Mouse (Mus musculus) cerebellum, postnatal 10 days (tissue): ENCODE data around the gene B4galnt2.
"Not testable (repeated sequence)": the region's sequence is repeated elsewhere in the genome, so short reads cannot be mapped to it uniquely, and the experiment has no call there.

ENCODE experiments used
- DNase-seq, 2 experiments: peaks; one replicate each; pipeline ENCODE4 v3.0.0; 2021; ENCODE audit warnings: mixed read lengths in 2 of 2

Gene B4galnt2

GRCm38 (mm10) chr11:95896446-95897179 lies 18.1 kb downstream of the B4galnt2 start:
- no peak for DNase-seq

- DNase-seq, result no peak
Observed at GRCm38 (mm10) chr11:95890462-95891051, 24.1 kb downstream of the B4galnt2 start.

- not testable (repeated sequence) for DNase-seq
Observed at GRCm38 (mm10) chr11:95879861-95880260, 34.8 kb downstream of the B4galnt2 start.

GRCm38 (mm10) chr11:95876296-95876695 lies 38.4 kb downstream of the B4galnt2 start:
- peak; percentile 85 to 88 for DNase-seq

GRCm38 (mm10) chr11:95875804-95876203 lies 38.9 kb downstream of the B4galnt2 start:
- DNase-seq, result peak in 1 of 2 experiments; percentile 13

- DNase-seq, result no peak
Observed at GRCm38 (mm10) chr11:95869918-95870470, 44.7 kb downstream of the B4galnt2 start.

- DNase-seq, result no peak
Observed at GRCm38 (mm10) chr11:95869442-95869841, 45.2 kb downstream of the B4galnt2 start.

GRCm38 (mm10) chr11:95861397-95861796 lies 53.3 kb downstream of the B4galnt2 start:
- DNase-seq, result no peak

GRCm38 (mm10) chr11:95860071-95860490 lies 54.6 kb downstream of the B4galnt2 start:
- peak in 1 of 2 experiments; percentile 20 for DNase-seq

GRCm38 (mm10) chr11:95859468-95859855 lies 55.2 kb downstream of the B4galnt2 start:
- peak; percentile 82 to 83 for DNase-seq

- peak; percentile 99 for DNase-seq
Observed at GRCm38 (mm10) chr11:95858528-95859467, 55.9 kb downstream of the B4galnt2 start.

GRCm38 (mm10) chr11:95857716-95858527 lies 56.8 kb downstream of the B4galnt2 start:
- peak; percentile 67 to 78 for DNase-seq

- DNase-seq, result peak; percentile 53 to 56
Observed at GRCm38 (mm10) chr11:95857306-95857705, 57.4 kb downstream of the B4galnt2 start.

- DNase-seq, result peak; percentile 76 to 80
Observed at GRCm38 (mm10) chr11:95853684-95854083, 61.0 kb downstream of the B4galnt2 start.

GRCm38 (mm10) chr11:95850898-95851297 lies 63.8 kb downstream of the B4galnt2 start:
- no peak for DNase-seq

GRCm38 (mm10) chr11:95844935-95845334 lies 69.8 kb downstream of the B4galnt2 start:
- DNase-seq, result peak; percentile 49 to 54

GRCm38 (mm10) chr11:95843421-95843950 lies 71.2 kb downstream of the B4galnt2 start:
- no peak for DNase-seq

GRCm38 (mm10) chr11:95842953-95843352 lies 71.7 kb downstream of the B4galnt2 start:
- no peak for DNase-seq

GRCm38 (mm10) chr11:95842074-95842681 lies 72.5 kb downstream of the B4galnt2 start, which contains the start of gene Abi3:
Abi3 (minus strand) TSS chr11:95842476.
- DNase-seq, result no peak

GRCm38 (mm10) chr11:95841498-95841830 lies 73.2 kb downstream of the B4galnt2 start:
- no peak for DNase-seq
